Mouse (Mus musculus): Measurements from ENCODE around the gene Brcc3. TPM values are rescaled to one million over a fixed set of nuclear protein-coding genes. Genes with fewer than 3 reads are reported as not detected.

Brcc3 gene
- polyA plus RNA-seq (2015; fragmentation: Nextera tagmentation; extraction: Ambion mirVana) = 69.8 and 74.4 TPM in 2 replicates

GRCm38 (mm10) chrX:75415936-75416785, at the start of gene Brcc3, which contains the start of the genes Cmc4 and Mtcp1:
Gene Brcc3 (plus strand): TSS chrX:75416628.
Gene Cmc4 (minus strand): TSS chrX:75416584.
Gene Mtcp1 (minus strand): TSS chrX:75416588.
- no peaks in the 10 kb centered on the region for H3K9me3 ChIP-seq
- no peaks in the 10 kb centered on the region for H3K36me3 ChIP-seq
- peak within 1 kb of the TSS; percentile 87 for H3K27ac ChIP-seq
- 14% methylated on average over 52 of the region's 52 CpGs for WGBS
- H3K4me1 ChIP-seq = no peaks in the 10 kb centered on the region
- H3K9ac ChIP-seq = peak within 1 kb of the TSS; percentile 25; the same call in 1 of the 2 replicates
- ATAC-seq (ENCODE audit: insufficient read depth, low FRiP score, low read depth) = peak; percentile 99
- H3K4me2 ChIP-seq = peak within 1 kb of the TSS; percentile 47
- peak within 1 kb of the TSS; percentile 53 for H3K4me3 ChIP-seq (replicated peaks)
- H3K27me3 ChIP-seq (replicated peaks) = no peaks in the 10 kb centered on the region

- no peak for ATAC-seq (ENCODE audit: insufficient read depth, low FRiP score, low read depth)
- Histone ChIP-seq H3K9ac (no peak overlapping the region), H3K4me2 (no peak overlapping the region), H3K27me3 (replicated peaks) (no peaks in the 10 kb centered on the region), H3K36me3 (no peaks in the 10 kb centered on the region), H3K27ac (no peak overlapping the region), H3K4me3 (replicated peaks) (no peak overlapping the region), H3K4me1 (no peaks in the 10 kb centered on the region), H3K9me3 (no peaks in the 10 kb centered on the region)
These were observed 46.2 kb upstream of the Brcc3 start for GRCm38 (mm10) chrX:75370197-75370596.

DNA sequence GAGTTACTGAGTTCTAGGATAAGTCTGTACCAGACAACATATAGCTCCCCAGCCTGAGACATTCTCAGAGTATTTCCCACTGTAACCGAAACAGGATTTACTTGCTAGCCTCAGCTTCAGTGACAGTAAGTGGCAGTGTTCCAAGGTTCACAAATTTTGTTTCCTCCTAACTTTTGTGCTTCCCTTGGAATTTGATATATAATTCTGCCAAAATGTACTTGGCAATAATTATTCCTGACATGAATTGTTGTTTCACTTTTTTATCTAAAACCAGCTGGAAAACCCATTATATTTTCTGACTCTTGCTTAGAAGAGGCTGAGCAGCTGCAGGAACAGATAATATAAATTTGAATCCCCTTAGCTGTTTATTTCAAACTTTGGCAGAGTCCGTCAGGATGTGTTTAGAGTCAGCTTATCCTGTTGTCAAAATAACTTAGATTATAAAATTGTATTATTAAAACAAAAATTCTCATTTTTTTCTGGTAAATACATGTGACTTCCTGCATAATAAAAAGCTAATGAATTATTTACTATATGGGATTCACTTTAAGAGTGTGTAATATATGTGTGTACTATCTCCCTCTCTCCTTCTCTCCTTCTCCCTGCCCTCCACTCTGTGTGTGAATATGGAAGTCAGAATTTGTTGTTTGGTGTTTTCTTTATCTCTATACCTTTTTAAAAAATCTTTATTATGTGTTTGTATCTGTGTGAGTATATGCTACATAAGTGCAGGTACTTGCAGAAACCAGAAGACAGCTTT, 43.6 kb upstream of the Brcc3 start:
- no peaks in the 10 kb centered on the region for H3K27me3 ChIP-seq (replicated peaks)
- H3K4me3 ChIP-seq (replicated peaks) = no peak overlapping the region
- H3K9me3 ChIP-seq = no peaks in the 10 kb centered on the region
- no peak overlapping the region for H3K9ac ChIP-seq
- no peak for ATAC-seq (ENCODE audit: insufficient read depth, low FRiP score, low read depth)
- H3K27ac ChIP-seq = no peak overlapping the region
- WGBS = 46% methylated on average over 2 of the region's 2 CpGs
- H3K4me2 ChIP-seq = no peak overlapping the region
- no peaks in the 10 kb centered on the region for H3K36me3 ChIP-seq
- no peaks in the 10 kb centered on the region for H3K4me1 ChIP-seq

DNA sequence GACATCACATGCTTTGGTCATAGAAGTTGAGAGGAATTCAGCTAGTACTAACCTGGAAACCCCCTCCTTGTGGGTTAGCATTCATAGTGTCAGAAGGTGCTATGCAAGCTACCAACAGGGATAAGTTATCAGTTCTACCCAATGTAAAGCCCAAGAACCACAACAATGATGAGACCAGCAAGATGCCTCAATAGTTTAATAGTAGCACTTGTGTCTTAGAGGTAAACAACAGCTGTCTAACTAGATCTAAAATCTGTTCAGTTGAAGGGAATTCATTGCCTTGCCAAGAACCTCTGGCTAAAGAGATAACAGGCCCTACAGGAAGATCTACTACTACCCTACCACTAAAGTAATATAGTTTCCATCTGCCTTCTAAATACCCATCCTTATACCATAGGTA, 39.6 kb upstream of the Brcc3 start:
- no peak overlapping the region for H3K4me2 ChIP-seq
- H3K27ac ChIP-seq = no peak overlapping the region
- no peaks in the 10 kb centered on the region for H3K27me3 ChIP-seq (replicated peaks)
- no peak overlapping the region for H3K4me3 ChIP-seq (replicated peaks)
- H3K4me1 ChIP-seq = no peaks in the 10 kb centered on the region
- ATAC-seq (ENCODE audit: insufficient read depth, low FRiP score, low read depth) = no peak
- no peaks in the 10 kb centered on the region for H3K9me3 ChIP-seq
- H3K9ac ChIP-seq = no peak overlapping the region
- H3K36me3 ChIP-seq = no peaks in the 10 kb centered on the region

DNA sequence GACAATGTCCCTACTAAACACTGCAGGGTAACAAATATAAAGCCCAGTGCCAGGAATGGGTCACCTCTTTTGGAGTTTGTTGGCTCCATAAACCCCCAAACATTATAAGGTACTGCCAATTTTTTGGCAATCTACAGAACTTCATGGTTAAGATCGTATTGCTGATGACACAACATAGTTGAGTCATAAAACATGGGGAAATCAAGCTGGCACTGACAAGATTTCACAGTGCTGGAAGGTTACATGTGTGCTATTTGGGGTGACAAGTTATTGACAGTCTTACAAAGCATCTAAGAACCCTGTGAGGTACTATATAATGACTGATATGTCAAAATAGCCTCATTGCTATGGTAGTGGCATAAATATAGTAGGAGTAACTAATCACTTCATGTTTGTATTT, 35.3 kb upstream of the Brcc3 start:
- Histone ChIP-seq H3K4me2 (no peak overlapping the region), H3K9ac (no peak overlapping the region), H3K27me3 (replicated peaks) (no peaks in the 10 kb centered on the region), H3K4me1 (no peaks in the 10 kb centered on the region), H3K4me3 (replicated peaks) (no peak overlapping the region), H3K27ac (no peak overlapping the region), H3K36me3 (no peaks in the 10 kb centered on the region), H3K9me3 (no peaks in the 10 kb centered on the region)
- 84% methylated on average over 1 of the region's 1 CpGs for WGBS
- ATAC-seq (ENCODE audit: insufficient read depth, low FRiP score, low read depth) = no peak

DNA sequence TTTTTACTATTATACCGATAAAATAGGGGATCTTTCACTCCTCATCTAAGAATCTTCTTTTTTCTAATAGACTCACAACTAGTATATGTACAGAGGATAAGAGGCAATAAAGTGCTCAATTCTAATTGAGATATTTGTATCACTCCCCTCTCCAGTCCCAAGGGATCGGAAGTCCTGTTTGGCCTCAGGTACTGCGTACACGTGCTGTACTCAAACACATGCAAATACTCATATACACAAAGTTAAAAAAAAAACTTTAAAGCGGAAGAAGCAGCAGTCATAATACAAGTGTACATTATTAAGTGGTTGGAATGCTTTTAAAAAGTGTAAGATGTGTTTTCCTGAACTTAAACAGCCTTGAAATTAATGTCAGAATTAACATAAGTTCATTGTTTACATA, 34.7 kb upstream of the Brcc3 start:
- ATAC-seq (ENCODE audit: insufficient read depth, low FRiP score, low read depth) = no peak
- no peak overlapping the region for H3K9ac ChIP-seq

GRCm38 (mm10) chrX:75382195-75382771, 34.1 kb upstream of the Brcc3 start, which contains the start of the genes Fundc2 and F8:
Gene Fundc2 (plus strand): TSS chrX:75382399.
Gene F8 (minus strand): TSS chrX:75382615.
- WGBS = 11% methylated on average over 24 of the region's 25 CpGs
- peak; percentile 90; the same call in 1 of the 2 replicates for ATAC-seq (ENCODE audit: insufficient read depth, low FRiP score, low read depth)

More for the DNA sequence above, 34.7 kb upstream of the Brcc3 start:
- Histone ChIP-seq H3K9me3 (no peaks in the 10 kb centered on the region), H3K27me3 (replicated peaks) (no peaks in the 10 kb centered on the region), H3K4me3 (replicated peaks) (peak overlapping the region; percentile 52), H3K4me1 (no peaks in the 10 kb centered on the region), H3K27ac (no peak overlapping the region), H3K4me2 (peak overlapping the region; percentile 45), H3K36me3 (no peaks in the 10 kb centered on the region)
- 68% methylated on average over 5 of the region's 5 CpGs for WGBS

GRCm38 (mm10) chrX:75399471-75399870, 17.0 kb upstream of the Brcc3 start:
- no peak overlapping the region for H3K9ac ChIP-seq
- H3K9me3 ChIP-seq = no peaks in the 10 kb centered on the region
- no peak overlapping the region for H3K4me3 ChIP-seq (replicated peaks)
- no peaks in the 10 kb centered on the region for H3K36me3 ChIP-seq
- H3K4me1 ChIP-seq = no peaks in the 10 kb centered on the region
- H3K27me3 ChIP-seq (replicated peaks) = no peaks in the 10 kb centered on the region
- H3K4me2 ChIP-seq = no peak overlapping the region
- no peak overlapping the region for H3K27ac ChIP-seq
- ATAC-seq (ENCODE audit: insufficient read depth, low FRiP score, low read depth) = no peak
- WGBS = 78% methylated on average over 1 of the region's 1 CpGs

More at GRCm38 (mm10) chrX:75382195-75382771, 34.1 kb upstream of the Brcc3 start, which contains the start of the genes Fundc2 and F8:
- Histone ChIP-seq H3K4me1 (no peaks in the 10 kb centered on the region), H3K4me3 (replicated peaks) (peak within 1 kb of the TSS; percentile 52), H3K36me3 (no peaks in the 10 kb centered on the region), H3K9ac (0 out of 2 replicates have a peak within 1 kb of the TSS, but pooled peaks have one; percentile 25), H3K4me2 (peak within 1 kb of the TSS; percentile 45), H3K9me3 (no peaks in the 10 kb centered on the region), H3K27ac (peak within 1 kb of the TSS; percentile 76), H3K27me3 (replicated peaks) (no peaks in the 10 kb centered on the region)

DNA sequence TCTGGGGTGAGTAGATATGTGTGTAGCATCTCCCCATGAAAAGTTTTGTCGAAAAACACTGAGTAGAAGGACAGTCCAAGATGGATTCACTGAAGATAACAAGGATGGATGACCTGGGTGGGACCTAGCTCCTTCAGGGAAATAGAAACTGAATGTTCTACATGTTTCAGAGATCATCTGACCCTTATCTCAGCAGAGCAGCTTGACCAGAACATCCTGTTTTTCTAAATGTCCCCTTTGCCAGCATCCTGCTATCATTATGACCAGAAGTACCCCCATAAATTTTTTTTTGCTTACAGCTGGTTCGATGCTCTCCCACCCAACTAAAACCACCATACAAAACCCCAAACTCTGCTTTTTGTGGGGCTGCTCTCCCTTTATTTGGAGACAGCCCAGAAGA, 13.8 kb upstream of the Brcc3 start:
- no peaks in the 10 kb centered on the region for H3K4me1 ChIP-seq
- WGBS = 62% methylated on average over 2 of the region's 2 CpGs
- H3K27ac ChIP-seq = no peak overlapping the region
- no peaks in the 10 kb centered on the region for H3K9me3 ChIP-seq
- no peaks in the 10 kb centered on the region for H3K27me3 ChIP-seq (replicated peaks)
- H3K4me2 ChIP-seq = no peak overlapping the region
- H3K9ac ChIP-seq = no peak overlapping the region
- no peak overlapping the region for H3K4me3 ChIP-seq (replicated peaks)
- ATAC-seq (ENCODE audit: insufficient read depth, low FRiP score, low read depth) = no peak
- H3K36me3 ChIP-seq = no peaks in the 10 kb centered on the region

DNA sequence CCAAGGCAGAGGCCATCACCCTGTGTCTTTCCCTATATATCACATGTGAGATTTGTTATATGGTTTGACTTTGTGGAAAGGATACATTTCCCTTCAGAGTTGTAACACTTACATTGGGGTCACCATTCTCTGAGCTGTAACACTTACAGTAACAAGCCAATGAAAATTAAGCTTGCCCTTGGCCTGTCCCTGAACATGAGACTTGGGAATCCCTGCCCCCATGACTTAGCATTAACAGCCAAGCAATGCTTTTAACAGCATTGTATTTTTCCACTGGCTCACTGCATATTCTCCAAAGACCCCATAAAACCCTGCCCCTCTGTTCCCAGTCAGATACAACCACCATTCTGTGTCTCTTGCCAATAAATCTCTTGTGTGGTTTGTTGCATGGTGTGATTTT, 13.1 kb upstream of the Brcc3 start:
- Histone ChIP-seq H3K27me3 (replicated peaks) (no peaks in the 10 kb centered on the region), H3K9ac (no peak overlapping the region), H3K27ac (no peak overlapping the region), H3K9me3 (no peaks in the 10 kb centered on the region), H3K4me1 (no peaks in the 10 kb centered on the region), H3K36me3 (no peaks in the 10 kb centered on the region), H3K4me2 (no peak overlapping the region), H3K4me3 (replicated peaks) (no peak overlapping the region)
- ATAC-seq (ENCODE audit: insufficient read depth, low FRiP score, low read depth) = no peak

GRCm38 (mm10) chrX:75409711-75410110, 6.7 kb upstream of the Brcc3 start:
- no peak for ATAC-seq (ENCODE audit: insufficient read depth, low FRiP score, low read depth)
- H3K36me3 ChIP-seq = no peaks in the 10 kb centered on the region
- no peak overlapping the region for H3K4me3 ChIP-seq (replicated peaks)
- H3K4me2 ChIP-seq = no peak overlapping the region
- no peak overlapping the region for H3K9ac ChIP-seq
- H3K9me3 ChIP-seq = no peaks in the 10 kb centered on the region
- H3K27me3 ChIP-seq (replicated peaks) = no peaks in the 10 kb centered on the region
- H3K27ac ChIP-seq = no peak overlapping the region
- H3K4me1 ChIP-seq = no peaks in the 10 kb centered on the region
- 97% methylated on average over 1 of the region's 1 CpGs for WGBS

GRCm38 (mm10) chrX:75454597-75454996, 38.2 kb downstream of the Brcc3 start:
- Histone ChIP-seq H3K4me3 (replicated peaks) (no peak overlapping the region), H3K9me3 (no peaks in the 10 kb centered on the region), H3K36me3 (no peaks in the 10 kb centered on the region), H3K27ac (no peak overlapping the region), H3K4me1 (no peaks in the 10 kb centered on the region), H3K4me2 (no peak overlapping the region), H3K27me3 (replicated peaks) (no peaks in the 10 kb centered on the region), H3K9ac (no peak overlapping the region)
- no peak for ATAC-seq (ENCODE audit: insufficient read depth, low FRiP score, low read depth)
- 85% methylated on average over 1 of the region's 1 CpGs for WGBS
